Mouse (Mus musculus) urinary bladder, postnatal 10 days (tissue): ENCODE measurements at regions not wholly inside any gene's neighbourhood (a gene's known extent, or its start where the extent isn't known, plus 50 kb on each side); places are given as distances from the start of the nearest gene placed in this dataset.

Experiments used
- DNase-seq: peaks from one replicate; pipeline ENCODE4 v3.0.0; 2022; ENCODE audit warnings: low spot score

GRCm38 (mm10) chr2:174892658-174893057 lies 117.4 kb upstream of the Gm14444 start:
- DNase-seq: no peak

- DNase-seq: no peak
Measured at GRCm38 (mm10) chr2:174897424-174897823, 112.6 kb upstream of the Gm14444 start.

GRCm38 (mm10) chr2:174899940-174900670 lies 109.9 kb upstream of the Gm14444 start:
- DNase-seq: no peak

DNA sequence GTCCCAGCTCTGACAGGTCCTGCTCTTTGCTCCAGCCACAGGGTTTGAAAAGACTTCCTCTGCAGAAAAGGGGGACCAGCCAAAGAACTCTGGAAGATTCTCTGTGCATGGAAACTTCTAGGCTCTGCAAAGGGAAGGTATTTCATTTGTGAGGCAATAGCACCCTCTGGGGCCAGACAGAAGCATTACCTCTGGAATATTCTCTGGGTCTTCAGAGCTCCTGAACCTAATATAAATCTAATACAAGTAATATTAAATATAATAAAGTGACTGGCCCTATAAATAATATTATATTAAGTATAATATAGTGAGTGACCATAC lies 109.4 kb upstream of the Gm14444 start:
- no peak for DNase-seq

- no peak for DNase-seq
Measured at GRCm38 (mm10) chr2:174901801-174902200, 108.2 kb upstream of the Gm14444 start.

- DNase-seq: no peak
Measured at GRCm38 (mm10) chr2:174903627-174904026, 106.4 kb upstream of the Gm14444 start.

DNA sequence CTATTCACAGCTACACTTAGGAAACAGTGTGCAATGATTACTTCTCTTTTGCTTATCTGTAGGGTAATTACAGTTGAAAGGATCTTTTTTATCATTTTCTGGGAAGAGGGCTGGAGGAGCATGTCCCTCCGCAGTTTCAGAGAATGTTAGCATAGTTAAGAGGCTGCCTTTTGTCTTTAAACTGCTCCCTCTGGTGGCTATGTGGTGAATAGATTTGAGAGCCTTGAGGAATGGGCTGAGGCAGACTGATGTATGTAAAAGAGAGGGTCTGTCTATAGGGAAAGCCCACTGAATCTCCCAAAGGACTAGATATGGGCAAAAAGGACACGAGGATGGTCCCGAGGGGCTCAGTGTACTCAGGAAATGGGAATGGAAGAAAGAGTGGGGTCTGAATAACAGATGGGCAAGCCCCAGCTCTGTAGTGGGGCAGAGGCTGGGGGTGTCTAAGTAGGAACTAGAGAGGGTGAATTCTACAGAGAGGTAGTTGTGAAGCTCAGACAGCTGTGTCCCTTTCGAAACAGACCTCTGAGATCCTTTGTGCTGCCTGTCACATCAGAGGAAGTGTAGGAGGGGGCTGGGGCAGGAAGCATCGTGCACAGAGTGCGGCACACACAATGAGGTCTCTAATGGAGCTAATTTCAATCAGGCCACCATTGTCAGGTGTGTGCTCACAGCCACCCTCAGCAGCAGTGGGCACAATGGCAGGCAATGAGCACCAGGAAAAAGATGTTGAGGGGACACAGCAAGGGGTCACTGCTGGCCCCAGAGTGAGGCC lies 104.0 kb upstream of the Gm14444 start:
- DNase-seq: no peak

DNA sequence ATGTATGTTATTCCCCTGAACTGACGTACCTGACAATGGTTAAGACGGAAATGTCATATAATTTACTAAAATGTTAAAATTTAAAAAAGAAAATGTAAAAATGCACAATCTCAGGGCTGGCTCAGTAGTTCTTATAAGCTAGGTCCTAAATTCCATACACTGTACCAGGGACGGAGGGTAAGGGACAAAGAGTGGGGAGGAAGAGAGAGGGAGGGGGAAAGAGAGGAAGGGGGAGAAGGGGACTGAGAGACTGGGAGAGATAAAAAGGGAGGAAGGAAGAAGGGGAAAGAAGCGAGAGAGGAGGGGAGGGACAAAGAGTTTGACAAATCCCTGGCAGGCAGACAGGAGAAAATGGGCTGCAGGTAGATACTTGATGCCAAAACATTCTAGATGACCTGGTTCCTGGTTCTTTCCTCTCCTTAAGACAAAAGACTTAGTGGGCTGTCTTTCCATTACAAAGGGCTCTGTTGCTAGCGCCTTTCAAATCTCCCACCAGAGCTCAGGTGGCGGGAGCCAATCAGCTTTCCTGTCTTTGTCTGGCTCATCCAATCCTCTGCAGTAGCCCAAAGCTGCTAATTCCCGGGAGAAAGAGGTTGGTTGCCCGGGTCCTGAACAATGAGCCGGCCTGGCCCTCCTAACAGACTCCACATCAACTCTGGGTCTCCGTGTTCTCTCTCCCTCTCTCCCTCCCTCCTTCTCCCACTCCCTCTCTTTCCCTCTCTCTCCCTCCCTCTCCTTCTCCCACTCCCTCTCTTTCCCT lies 92.7 kb upstream of the Gm14444 start:
- no peak for DNase-seq

DNA sequence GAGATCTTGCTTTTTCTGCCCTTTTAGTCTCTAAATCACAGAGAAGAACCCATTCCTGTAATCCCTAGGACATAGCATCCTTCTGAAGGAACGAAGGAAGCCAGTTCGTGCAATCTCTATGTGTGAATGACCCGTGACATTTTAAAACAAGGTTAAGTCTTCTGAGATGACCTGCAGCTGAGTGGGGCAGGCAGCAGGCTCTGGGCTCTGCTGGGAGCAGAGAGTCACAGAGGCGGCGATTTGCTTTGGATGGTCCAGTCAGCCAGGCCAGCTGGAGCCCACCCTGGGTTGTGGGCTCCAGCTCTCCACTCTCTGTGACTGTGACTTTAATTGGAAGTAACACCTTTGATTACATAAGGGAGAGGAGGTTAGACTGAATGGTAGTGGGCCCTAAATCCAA lies 92.1 kb upstream of the Gm14444 start:
- DNase-seq: no peak

- no peak for DNase-seq
Measured at GRCm38 (mm10) chr2:174922208-174922607, 87.8 kb upstream of the Gm14444 start.

DNA sequence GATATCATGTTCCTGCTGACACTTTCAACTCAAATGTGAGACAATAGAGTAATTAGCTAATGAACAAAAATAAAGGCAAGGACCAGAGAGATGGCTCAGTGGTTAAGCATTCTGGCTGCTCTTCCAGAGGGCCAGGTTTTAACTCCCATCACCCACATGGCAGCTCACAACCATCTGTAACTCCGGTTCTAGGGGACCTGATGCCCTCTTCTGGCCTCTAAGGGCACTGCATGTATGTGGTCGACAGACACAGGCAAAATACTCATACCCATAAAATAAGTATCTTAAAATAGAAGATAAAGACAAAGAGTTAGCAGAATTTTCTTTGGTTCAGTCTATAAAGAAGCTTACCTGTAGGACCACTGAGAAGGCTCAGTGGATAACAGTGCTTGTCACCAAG lies 80.3 kb upstream of the Gm14444 start:
- DNase-seq: no peak

DNA sequence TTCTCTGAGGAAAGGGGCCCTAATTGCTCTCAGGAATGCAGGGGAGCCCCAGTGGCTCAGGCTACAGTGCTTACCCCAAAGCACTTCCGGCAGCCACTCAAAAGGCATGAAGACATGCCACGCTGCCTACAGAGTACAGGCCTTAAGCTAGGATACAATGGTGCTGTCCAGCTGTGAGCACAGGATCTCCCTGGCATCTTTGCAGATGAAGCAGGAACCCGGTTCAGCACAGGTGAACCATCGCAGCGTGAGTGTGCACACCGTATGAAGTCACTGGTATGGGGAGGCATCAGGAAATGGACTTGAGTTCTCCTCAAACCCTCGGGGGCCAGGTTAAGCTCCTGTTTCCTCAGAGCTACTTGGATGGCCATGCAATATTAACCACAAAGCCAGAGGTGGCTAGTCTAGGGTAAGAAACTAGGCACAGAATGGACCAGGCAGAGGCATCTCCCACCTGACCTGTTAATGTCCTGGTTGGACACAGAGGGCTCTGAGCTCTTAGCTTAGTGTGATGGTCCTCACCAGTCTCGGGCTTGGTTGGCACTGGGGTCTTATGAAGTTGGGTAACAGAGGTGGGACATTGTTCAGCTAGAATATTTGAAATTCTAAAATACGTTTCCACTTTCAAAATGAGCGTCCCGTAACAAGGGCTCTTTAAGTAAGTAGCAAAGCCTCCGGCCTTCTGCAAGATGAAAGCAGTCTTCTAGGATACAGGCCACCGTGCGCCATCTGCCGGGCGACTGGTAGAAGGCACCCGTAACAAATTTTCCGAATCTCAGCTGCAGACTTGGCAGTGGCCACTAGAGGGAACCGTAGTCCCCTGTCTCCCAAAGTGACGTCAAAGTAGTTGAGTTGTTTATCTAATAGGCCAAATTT lies 77.7 kb upstream of the Gm14444 start:
- peak; percentile 23 for DNase-seq

DNA sequence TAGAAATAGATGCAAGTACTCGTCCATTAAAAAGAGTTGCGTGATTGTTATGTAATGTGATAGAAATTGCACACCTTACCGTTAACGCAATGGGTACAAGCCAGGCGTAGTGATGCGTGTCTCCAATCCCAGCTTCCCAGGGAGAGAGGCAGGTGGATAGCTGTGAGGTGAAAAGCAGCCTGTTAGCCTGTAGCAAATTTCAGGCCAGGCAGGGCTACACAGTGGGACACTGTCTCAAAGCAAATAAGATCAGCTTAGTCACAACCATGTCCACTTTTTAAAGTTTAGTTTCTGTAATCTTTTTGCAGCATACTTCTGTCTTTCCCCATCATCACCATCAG lies 77.1 kb upstream of the Gm14444 start:
- no peak for DNase-seq

GRCm38 (mm10) chr2:174936665-174937064 lies 73.4 kb upstream of the Gm14444 start:
- no peak for DNase-seq

DNA sequence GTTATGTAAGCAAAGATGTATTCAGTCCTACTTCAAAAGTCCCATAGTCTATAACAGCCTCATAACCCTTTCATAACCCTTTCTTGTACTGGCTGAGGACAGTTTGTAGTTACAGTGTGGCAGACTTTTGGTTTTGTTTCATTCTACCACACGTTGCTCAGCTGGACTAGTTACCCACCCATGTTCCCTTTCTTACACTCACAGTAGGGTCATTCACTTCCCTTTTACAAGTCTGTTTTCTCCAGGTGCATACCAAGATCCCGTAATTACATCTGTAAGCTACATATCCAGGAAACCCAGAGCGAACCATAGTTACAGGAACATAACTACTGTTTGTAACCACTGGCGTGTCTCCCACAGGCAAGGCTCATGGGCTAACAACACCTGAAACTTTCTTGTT lies 72.1 kb upstream of the Gm14444 start:
- no peak for DNase-seq

DNA sequence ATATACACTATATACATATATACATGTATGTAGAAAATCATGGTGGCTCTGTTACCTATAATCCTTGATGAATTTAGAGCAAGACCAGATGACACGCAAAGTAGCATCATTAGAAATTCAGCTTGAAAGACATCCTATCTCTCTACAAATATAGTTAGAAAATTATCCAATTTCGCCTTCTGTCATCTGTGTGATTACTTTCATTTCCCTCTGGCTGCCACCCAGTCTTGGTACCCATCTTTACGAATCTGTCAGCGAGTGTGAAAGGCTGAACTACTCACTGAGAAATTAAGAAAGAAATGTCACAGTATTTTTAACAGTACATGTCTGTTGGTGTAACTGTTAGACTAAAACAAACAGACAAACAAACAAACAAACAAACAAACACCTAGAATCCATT lies 67.8 kb upstream of the Gm14444 start:
- no peak for DNase-seq

DNA sequence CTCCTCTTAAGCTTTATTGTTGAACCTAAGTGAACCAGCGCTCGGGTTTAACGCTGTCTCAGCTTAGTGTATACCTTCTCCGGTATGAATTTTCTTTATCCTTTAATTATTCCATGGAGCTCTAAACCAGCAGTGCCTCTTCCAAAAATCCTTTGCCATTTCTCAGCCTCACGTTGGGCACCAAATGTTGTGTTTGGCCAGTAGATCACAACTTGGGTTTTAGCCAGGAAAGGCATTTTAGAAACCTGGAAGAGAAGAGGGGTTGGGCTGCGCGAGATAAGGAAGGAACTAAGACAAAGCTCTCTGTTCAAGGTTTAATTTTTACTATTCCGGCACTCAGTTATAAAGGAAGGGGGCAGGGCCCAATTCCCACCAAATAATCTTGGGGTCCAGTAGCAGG lies 61.9 kb upstream of the Gm14444 start:
- no peak for DNase-seq
